Mouse (Mus musculus) E14TG2a.4 (cell line): ENCODE results near the gene Epn2.

Experiments used
- H3K27me3 ChIP-seq: 2 replicates; pipeline ENCODE4 v1.6.1; 2014; ENCODE audit warnings: low read length, control low read depth; ENCODE audit not compliant: insufficient read depth
- H3K36me3 ChIP-seq: 2 replicates; pipeline ENCODE4 v1.6.1; 2014; ENCODE audit warnings: low read length, control low read depth; ENCODE audit not compliant: insufficient read depth
- H3K4me1 ChIP-seq: replicated peaks from 2 replicates; pipeline ENCODE4 v1.6.1; 2014; ENCODE audit warnings: low read depth, low read length, control low read depth
- H3K4me3 ChIP-seq: replicated peaks from 2 replicates; pipeline ENCODE4 v1.5.1; 2014; ENCODE audit warnings: mild to moderate bottlenecking, low read length
- H3K9me3 ChIP-seq: 2 replicates; pipeline ENCODE4 v1.6.1; 2014; ENCODE audit warnings: low read length, control low read depth
- CTCF ChIP-seq: conservative IDR thresholded peaks from 2 replicates; pipeline ENCODE4 v1.5.1; 2014; ENCODE audit warnings: low read length
- NANOG ChIP-seq: IDR thresholded peaks from 2 replicates; pipeline ENCODE4 v1.6.1; 2014; ENCODE audit warnings: borderline replicate concordance, low read length, mixed read lengths
- POU5F1 ChIP-seq: IDR thresholded peaks from 2 replicates; pipeline ENCODE4 v1.6.1; 2014; ENCODE audit warnings: low read length, borderline replicate concordance

The Epn2 gene

DNA sequence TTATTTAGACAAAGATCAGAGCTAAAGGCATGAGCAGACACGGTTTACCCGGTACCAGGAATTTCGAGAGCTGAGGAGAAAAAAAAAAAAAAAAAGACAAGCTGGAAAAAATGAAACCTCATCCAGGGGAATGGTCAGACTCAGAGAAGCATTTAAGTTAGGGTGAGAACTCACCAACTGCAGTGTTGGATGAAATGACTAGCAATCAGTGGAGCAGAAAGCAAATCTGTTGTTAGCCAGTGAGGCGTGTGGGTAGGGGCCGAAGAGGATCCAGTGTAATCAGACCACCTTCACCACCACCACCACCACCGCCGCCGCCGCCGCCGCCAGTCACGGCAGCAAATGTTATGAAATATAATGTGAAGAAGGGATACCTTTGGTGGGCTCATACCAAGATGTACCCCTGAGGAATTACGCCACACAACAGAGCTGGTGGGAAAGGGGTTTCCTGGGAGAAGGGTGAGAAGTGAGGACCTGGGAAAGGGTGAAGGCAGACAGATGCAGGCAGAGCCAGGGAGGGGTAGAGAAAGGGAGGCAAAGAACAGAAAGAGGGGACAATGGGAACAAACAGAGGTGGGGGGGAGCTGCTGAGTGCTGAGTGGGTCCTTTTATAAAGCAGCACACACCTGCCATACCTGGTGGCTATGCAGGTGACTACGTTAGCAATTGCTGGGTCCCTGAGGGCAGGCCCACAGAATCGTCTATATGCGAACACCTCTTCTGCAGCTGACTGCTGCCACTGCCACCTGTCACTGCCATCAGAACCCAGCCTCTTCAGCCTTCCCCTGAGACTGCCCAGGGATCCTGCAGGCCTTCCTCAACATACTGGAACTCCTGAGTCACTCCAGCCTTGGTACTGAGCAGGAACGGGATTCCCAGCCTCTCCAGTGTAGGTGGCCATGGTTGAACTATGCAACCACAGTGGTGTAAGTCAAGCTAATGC is 101.7 kb downstream of the Epn2 start:
- Histone ChIP-seq H3K36me3 (no peaks in the 10 kb centered on the region), H3K9me3 (no peaks in the 10 kb centered on the region), H3K4me1 (peaks cover 20% of the 10 kb centered on the region), H3K4me3 (peak overlapping the region; percentile 35; the same call in 1 of the 2 replicates), H3K27me3 (peaks cover 9% of the 10 kb centered on the region; the same call in 1 of the 2 replicates)
- TF ChIP-seq CTCF (no peak), POU5F1 (no peak), NANOG (no peak)

DNA sequence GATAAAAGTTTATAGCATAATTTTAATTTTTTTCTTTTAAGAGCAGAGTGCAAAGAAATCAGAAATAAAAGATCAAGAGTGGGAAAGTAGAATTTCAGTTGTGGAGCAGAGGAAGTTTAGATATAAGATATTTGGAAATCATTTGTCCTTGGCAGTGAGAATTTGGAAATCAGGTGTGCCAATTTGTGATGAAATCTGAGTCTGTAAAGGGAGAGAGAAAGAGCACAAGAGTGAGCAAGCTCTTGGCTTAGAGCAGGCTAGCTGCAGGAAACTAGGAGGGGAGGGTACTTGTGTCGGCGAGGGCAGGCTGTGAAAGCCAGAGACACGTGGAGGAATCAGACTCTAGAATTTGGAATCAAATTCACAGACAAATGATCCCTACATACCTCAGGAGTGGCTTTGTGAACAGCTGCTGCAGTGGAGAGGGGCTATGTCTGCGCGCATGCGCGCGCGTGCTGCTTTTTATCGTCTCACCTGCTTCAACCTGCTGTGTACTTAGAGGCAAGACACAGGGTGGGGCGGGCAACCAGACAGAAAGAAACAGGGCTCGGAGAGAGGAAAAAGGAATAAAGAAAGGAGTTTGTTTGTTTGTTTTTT is 102.6 kb downstream of the Epn2 start:
- Histone ChIP-seq H3K9me3 (no peaks in the 10 kb centered on the region), H3K27me3 (peaks cover 9% of the 10 kb centered on the region; the same call in 1 of the 2 replicates), H3K36me3 (no peaks in the 10 kb centered on the region), H3K4me1 (peaks cover 20% of the 10 kb centered on the region), H3K4me3 (0 out of 2 replicates have a peak overlapping the region, but pooled peaks have one; percentile 17)
- TF ChIP-seq NANOG, result no peak
- TF ChIP-seq CTCF, result no peak
- no peak for TF ChIP-seq POU5F1

DNA sequence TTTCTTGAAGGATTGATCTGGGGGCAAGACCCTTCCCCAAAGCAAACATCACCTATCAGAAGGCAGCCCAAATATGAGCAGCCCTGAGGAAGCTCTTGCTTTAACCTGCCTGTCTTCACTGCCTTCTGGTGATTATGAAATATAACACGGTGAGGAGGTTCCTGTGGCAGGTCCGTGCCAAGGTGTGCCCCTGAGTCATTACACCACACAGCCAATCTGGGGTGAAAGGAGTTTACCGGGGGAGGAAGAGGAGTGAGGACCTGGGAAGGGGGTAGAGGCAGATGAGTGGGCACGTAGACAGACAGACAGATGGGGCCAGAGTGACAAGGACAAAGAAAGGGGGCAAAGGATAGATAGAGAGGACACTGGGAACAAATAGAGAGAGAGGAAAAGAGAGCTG is 105.9 kb downstream of the Epn2 start:
- Histone ChIP-seq H3K36me3 (no peaks in the 10 kb centered on the region), H3K27me3 (peaks cover 13% of the 10 kb centered on the region; the same call in 1 of the 2 replicates)
- TF ChIP-seq POU5F1, result no peak

DNA sequence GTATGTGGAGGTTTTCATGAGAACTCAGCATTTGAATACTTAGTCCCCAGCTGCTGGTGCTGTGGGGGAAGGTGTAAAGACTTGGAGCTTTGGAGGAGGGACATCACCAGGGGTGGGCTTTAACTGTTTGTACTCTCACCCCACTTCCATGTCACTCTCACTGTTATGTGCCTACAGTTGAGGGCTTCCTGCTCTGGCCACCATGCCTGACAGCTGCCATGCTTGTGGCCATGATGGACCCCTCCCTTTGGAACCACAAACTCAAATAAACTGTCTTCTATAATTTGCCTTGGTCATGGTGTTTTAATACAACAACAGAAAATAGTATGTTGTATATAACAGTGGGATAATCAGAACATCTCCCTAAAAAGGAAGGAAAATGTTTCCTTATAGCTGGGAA is 108.6 kb downstream of the Epn2 start:
- peaks cover 7% of the 10 kb centered on the region; the same call in 1 of the 2 replicates for H3K27me3 ChIP-seq

More for the DNA sequence above, 105.9 kb downstream of the Epn2 start:
- Histone ChIP-seq H3K9me3 (no peaks in the 10 kb centered on the region), H3K4me3 (no peak overlapping the region), H3K4me1 (peaks cover 14% of the 10 kb centered on the region)

DNA sequence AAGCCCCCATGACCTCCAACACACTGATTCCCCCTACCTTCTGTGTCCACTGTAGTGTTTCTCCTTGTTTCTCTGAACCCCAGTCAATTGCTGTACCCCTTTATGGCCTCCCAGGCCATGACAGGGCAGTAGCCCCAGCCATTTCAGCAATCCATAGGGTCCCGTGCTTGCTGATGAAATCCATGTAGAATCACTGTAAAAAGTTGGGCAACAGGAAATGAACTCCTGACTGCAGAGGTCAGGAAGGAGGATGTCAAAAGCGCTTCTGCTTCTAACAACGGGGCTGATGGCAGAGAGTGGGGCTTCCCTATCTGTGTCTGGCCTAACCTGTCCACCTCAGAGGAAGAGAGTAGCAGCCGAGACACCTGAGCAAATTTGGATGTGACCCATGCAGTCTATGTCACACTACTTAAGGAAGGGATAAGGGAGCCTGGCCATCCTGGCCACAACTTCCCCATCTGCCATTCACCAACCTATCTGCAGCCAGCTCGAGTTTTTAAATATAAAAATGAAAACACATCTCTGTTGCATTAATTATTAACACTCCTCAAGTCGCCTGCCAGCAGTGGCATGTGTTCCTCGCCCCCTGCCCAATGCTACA is 110.1 kb downstream of the Epn2 start:
- H3K9me3 ChIP-seq, result no peaks in the 10 kb centered on the region
- TF ChIP-seq CTCF (no peak), NANOG (no peak), POU5F1 (no peak)
- peaks cover 7% of the 10 kb centered on the region; the same call in 1 of the 2 replicates for H3K27me3 ChIP-seq
- H3K36me3 ChIP-seq, result no peaks in the 10 kb centered on the region
- H3K4me3 ChIP-seq, result no peak overlapping the region
- H3K4me1 ChIP-seq, result no peaks in the 10 kb centered on the region

More for the DNA sequence above, 108.6 kb downstream of the Epn2 start:
- no peaks in the 10 kb centered on the region for H3K4me1 ChIP-seq
- no peaks in the 10 kb centered on the region for H3K36me3 ChIP-seq
- TF ChIP-seq CTCF (no peak), POU5F1 (no peak), NANOG (no peak)
- no peaks in the 10 kb centered on the region for H3K9me3 ChIP-seq
- no peak overlapping the region for H3K4me3 ChIP-seq

DNA sequence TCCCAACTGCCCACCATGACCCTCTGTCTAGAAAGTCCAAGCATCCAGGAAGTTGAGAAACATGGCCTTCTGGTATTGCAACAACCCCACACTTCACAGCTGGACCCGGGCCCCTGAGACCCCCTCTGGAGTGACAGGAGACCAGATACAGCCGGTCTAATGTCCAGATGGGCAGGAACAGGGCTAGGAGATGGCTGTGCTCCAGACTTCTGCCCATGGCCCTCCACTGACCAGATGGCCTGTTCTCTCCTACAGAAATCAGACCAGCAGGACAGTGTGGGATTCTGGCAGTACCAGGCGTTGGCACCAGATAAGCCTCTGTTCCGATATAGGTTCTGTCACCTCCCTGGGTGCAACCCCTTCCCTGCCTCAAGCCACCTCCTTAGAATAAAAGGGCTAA is 111.0 kb downstream of the Epn2 start:
- H3K9me3 ChIP-seq, result no peaks in the 10 kb centered on the region
- H3K36me3 ChIP-seq, result no peaks in the 10 kb centered on the region
- no peaks in the 10 kb centered on the region for H3K4me1 ChIP-seq
- peaks cover 7% of the 10 kb centered on the region; the same call in 1 of the 2 replicates for H3K27me3 ChIP-seq
- no peak for TF ChIP-seq NANOG
- TF ChIP-seq POU5F1, result no peak
- TF ChIP-seq CTCF, result no peak
- H3K4me3 ChIP-seq, result no peak overlapping the region
